Mouse (Mus musculus): Measurements from ENCODE around the gene Morc3. TPM values are rescaled to one million over a fixed set of nuclear protein-coding genes. Genes with fewer than 3 reads are reported as not detected.

Gene Morc3
- 10 to 100 TPM; 31.7 to 35.9 TPM for total RNA-seq (2021)

GRCm38 (mm10) chr16:93831627-93832395 is at the start of gene Morc3:
Gene Morc3 (plus strand): TSS chr16:93832121.
- peak; percentile 100 for DNase-seq (ENCODE audit: low spot score in 2 of 2)
- intact Hi-C loops (cut with DNase I), result no loop called here

GRCm38 (mm10) chr16:93784175-93784574 is 47.7 kb upstream of the Morc3 start:
- intact Hi-C loops (cut with DNase I), result no loop called here

GRCm38 (mm10) chr16:93785805-93786204 is 46.1 kb upstream of the Morc3 start:
- peak; percentile 52 to 61 for DNase-seq (ENCODE audit: low spot score in 2 of 2)
- intact Hi-C loops (cut with DNase I), result no loop called here

More at GRCm38 (mm10) chr16:93784175-93784574, 47.7 kb upstream of the Morc3 start:
- DNase-seq (ENCODE audit: low spot score in 2 of 2), result no peak

GRCm38 (mm10) chr16:93788388-93788787 is 43.5 kb upstream of the Morc3 start:
- no peak for DNase-seq (ENCODE audit: low spot score in 2 of 2)
- intact Hi-C loops (cut with DNase I), result no loop called here

GRCm38 (mm10) chr16:93788881-93789280 is 43.0 kb upstream of the Morc3 start:
- DNase-seq (ENCODE audit: low spot score in 2 of 2), result no peak
- intact Hi-C loops (cut with DNase I), result no loop called here

- intact Hi-C loops (cut with DNase I), result no loop called here
Measured at GRCm38 (mm10) chr16:93789971-93790755, 41.8 kb upstream of the Morc3 start.

GRCm38 (mm10) chr16:93792981-93793630 is 38.8 kb upstream of the Morc3 start:
- intact Hi-C loops (cut with DNase I), result no loop called here
- DNase-seq (ENCODE audit: low spot score in 2 of 2), result no peak

More at GRCm38 (mm10) chr16:93789971-93790755, 41.8 kb upstream of the Morc3 start:
- DNase-seq (ENCODE audit: low spot score in 2 of 2), result no peak

GRCm38 (mm10) chr16:93794845-93795244 is 37.1 kb upstream of the Morc3 start:
- intact Hi-C loops (cut with DNase I), result no loop called here
- no peak for DNase-seq (ENCODE audit: low spot score in 2 of 2)

GRCm38 (mm10) chr16:93795391-93795790 is 36.5 kb upstream of the Morc3 start:
- intact Hi-C loops (cut with DNase I), result no loop called here
- DNase-seq (ENCODE audit: low spot score in 2 of 2), result no peak

- DNase-seq (ENCODE audit: low spot score in 2 of 2), result peak in 1 of 2 experiments; percentile 46
- intact Hi-C loops (cut with DNase I), result no loop called here
Measured at GRCm38 (mm10) chr16:93797021-93797840, 34.7 kb upstream of the Morc3 start.

- intact Hi-C loops (cut with DNase I), result no loop called here
- peak in 1 of 2 experiments; percentile 86 for DNase-seq (ENCODE audit: low spot score in 2 of 2)
Measured at GRCm38 (mm10) chr16:93797841-93798492, 34.0 kb upstream of the Morc3 start.

- intact Hi-C loops (cut with DNase I), result no loop called here
- DNase-seq (ENCODE audit: low spot score in 2 of 2), result no peak
Measured at GRCm38 (mm10) chr16:93798623-93799022, 33.3 kb upstream of the Morc3 start.

GRCm38 (mm10) chr16:93799071-93799470 is 32.9 kb upstream of the Morc3 start:
- intact Hi-C loops (cut with DNase I), result no loop called here
- no peak for DNase-seq (ENCODE audit: low spot score in 2 of 2)

- no peak for DNase-seq (ENCODE audit: low spot score in 2 of 2)
- intact Hi-C loops (cut with DNase I), result no loop called here
Measured at GRCm38 (mm10) chr16:93799936-93800335, 32.0 kb upstream of the Morc3 start.

- intact Hi-C loops (cut with DNase I), result no loop called here
- DNase-seq (ENCODE audit: low spot score in 2 of 2), result no peak
Measured at GRCm38 (mm10) chr16:93807167-93807566, 24.8 kb upstream of the Morc3 start.

GRCm38 (mm10) chr16:93807961-93808554 is 23.9 kb upstream of the Morc3 start:
- intact Hi-C loops (cut with DNase I), result no loop called here
- DNase-seq (ENCODE audit: low spot score in 2 of 2), result no peak

GRCm38 (mm10) chr16:93815856-93816736 is 15.8 kb upstream of the Morc3 start:
- DNase-seq (ENCODE audit: low spot score in 2 of 2), result peak; percentile 37 to 62

GRCm38 (mm10) chr16:93816861-93817260 is 15.1 kb upstream of the Morc3 start:
- intact Hi-C loops (cut with DNase I), result no loop called here
- no peak for DNase-seq (ENCODE audit: low spot score in 2 of 2)

More at GRCm38 (mm10) chr16:93815856-93816736, 15.8 kb upstream of the Morc3 start:
- intact Hi-C loops (cut with DNase I), result no loop called here
